Mouse (Mus musculus) lung, embryonic 15.5 days (tissue): ENCODE results near the gene Sdk1. TPM values are rescaled to one million over a fixed set of nuclear protein-coding genes. Genes with fewer than 3 reads are reported as not detected.

Source experiments
- ATAC-seq: fragments of 200-750 bp; cut with Nextera tagmentation; 2 replicates; pipeline ENCODE4 v1.8.0; 2017; ENCODE audit warnings: moderate number of reproducible peaks, borderline replicate concordance; ENCODE audit not compliant: low FRiP score, low TSS enrichment; ENCODE audit errors: extremely low read depth
- H3K27ac ChIP-seq: fragments of 300-500 bp; sonication (generic); 2 replicates; pipeline ENCODE4 v1.5.1; 2015; ENCODE audit warnings: moderate library complexity, mild to moderate bottlenecking, inconsistent platforms
- H3K27me3 ChIP-seq: fragments of 300-500 bp; sonication (generic); 2 replicates; pipeline ENCODE4 v1.6.1; 2015; ENCODE audit warnings: inconsistent platforms
- H3K36me3 ChIP-seq: fragments of 300-500 bp; sonication (generic); 2 replicates; pipeline ENCODE4 v1.6.1; 2015; ENCODE audit warnings: inconsistent platforms
- H3K4me1 ChIP-seq: fragments of 300-500 bp; sonication (generic); 2 replicates; pipeline ENCODE4 v1.6.1; 2015; ENCODE audit warnings: inconsistent platforms
- H3K4me2 ChIP-seq: fragments of 300-500 bp; sonication (generic); 2 replicates; pipeline ENCODE4 v1.6.1; 2015; ENCODE audit warnings: inconsistent platforms, mild to moderate bottlenecking, moderate library complexity
- H3K4me3 ChIP-seq: fragments of 300-500 bp; sonication (generic); 2 replicates; pipeline ENCODE4 v1.5.1; 2015; ENCODE audit warnings: mild to moderate bottlenecking, inconsistent platforms
- H3K9ac ChIP-seq: fragments of 300-500 bp; sonication (generic); 2 replicates; pipeline ENCODE4 v1.6.1; 2015; ENCODE audit warnings: inconsistent platforms
- H3K9me3 ChIP-seq: fragments of 300-500 bp; sonication (generic); 2 replicates; pipeline ENCODE4 v1.6.1; 2016; ENCODE audit warnings: inconsistent platforms
- WGBS: fragments of 180-500 bp; shearing (Covaris S2); methylation state at CpG from one replicate; pipeline ENCODE4 v1.1.7; 2015; 5-methylcytosine and 5-hydroxymethylcytosine counted together
- polyA plus RNA-seq: library from polyadenylated mRNA; unstranded; fragments of >200 nt; fragmentation: Nextera tagmentation; extraction: Ambion mirVana; gene quantifications from 2 replicates; pipeline ENCODE4 v1.2.1, GENCODE M21; 2015

Gene Sdk1
- polyA plus RNA-seq, 1 experiment from 2014 or later, result 0.72 TPM

- no peaks in the 10 kb centered on the region for H3K27me3 ChIP-seq
- no peak overlapping the region for H3K4me3 ChIP-seq
- H3K27ac ChIP-seq, result no peak overlapping the region
- no peaks in the 10 kb centered on the region for H3K9me3 ChIP-seq
- ATAC-seq, result no peak
- no peak overlapping the region for H3K9ac ChIP-seq
- no peaks in the 10 kb centered on the region for H3K36me3 ChIP-seq
- 45% methylated on average over 8 of the region's 8 CpGs for WGBS
- H3K4me2 ChIP-seq, result no peak overlapping the region
- H3K4me1 ChIP-seq, result no peaks in the 10 kb centered on the region
These were observed 800.0 kb downstream of the Sdk1 start for GRCm38 (mm10) chr5:142041226-142041802.

GRCm38 (mm10) chr5:142061781-142062180, 820.5 kb downstream of the Sdk1 start:
- H3K27ac ChIP-seq, result no peak overlapping the region
- H3K36me3 ChIP-seq, result no peaks in the 10 kb centered on the region
- no peak overlapping the region for H3K4me2 ChIP-seq
- no peak overlapping the region for H3K4me3 ChIP-seq
- 89% methylated on average over 4 of the region's 4 CpGs for WGBS
- no peak overlapping the region for H3K9ac ChIP-seq
- H3K4me1 ChIP-seq, result no peaks in the 10 kb centered on the region
- H3K9me3 ChIP-seq, result no peaks in the 10 kb centered on the region
- no peak for ATAC-seq
- no peaks in the 10 kb centered on the region for H3K27me3 ChIP-seq

DNA sequence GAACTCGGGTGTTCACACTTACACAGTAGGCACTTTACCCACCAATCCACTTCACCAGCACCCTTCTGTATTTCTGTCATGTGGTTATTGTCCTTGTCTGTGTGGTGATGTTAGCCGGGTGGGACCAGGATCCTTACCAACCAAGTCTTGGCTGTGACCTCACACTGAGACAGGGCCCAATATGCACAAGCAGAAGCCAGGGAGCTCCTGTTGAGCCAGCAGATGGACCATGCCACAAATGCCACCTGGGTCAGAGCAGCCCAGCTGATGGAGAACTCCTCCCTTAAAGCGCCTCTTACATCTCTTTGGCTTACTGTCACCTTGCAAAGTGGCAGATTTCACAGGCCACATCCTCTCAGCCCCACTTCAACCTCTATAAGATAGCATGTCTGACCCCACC, 830.0 kb downstream of the Sdk1 start:
- Histone ChIP-seq H3K27ac (no peak overlapping the region), H3K36me3 (no peaks in the 10 kb centered on the region), H3K9ac (no peak overlapping the region), H3K4me1 (peaks cover 13% of the 10 kb centered on the region; the same call in 1 of the 2 replicates), H3K9me3 (0 out of 2 replicates have a peak, but pooled peaks cover 3% of the 10 kb centered on the region), H3K4me2 (no peak overlapping the region), H3K27me3 (no peaks in the 10 kb centered on the region), H3K4me3 (no peak overlapping the region)
- no peak for ATAC-seq
- 94% methylated on average over 3 of the region's 3 CpGs for WGBS

- Histone ChIP-seq H3K4me1 (peaks cover 13% of the 10 kb centered on the region; the same call in 1 of the 2 replicates), H3K27ac (no peak overlapping the region), H3K36me3 (no peaks in the 10 kb centered on the region), H3K27me3 (no peaks in the 10 kb centered on the region), H3K4me2 (no peak overlapping the region), H3K4me3 (no peak overlapping the region), H3K9me3 (0 out of 2 replicates have a peak, but pooled peaks cover 3% of the 10 kb centered on the region), H3K9ac (no peak overlapping the region)
- no peak for ATAC-seq
- 78% methylated on average over 3 of the region's 3 CpGs for WGBS
These were observed 832.6 kb downstream of the Sdk1 start for GRCm38 (mm10) chr5:142073901-142074300.

DNA sequence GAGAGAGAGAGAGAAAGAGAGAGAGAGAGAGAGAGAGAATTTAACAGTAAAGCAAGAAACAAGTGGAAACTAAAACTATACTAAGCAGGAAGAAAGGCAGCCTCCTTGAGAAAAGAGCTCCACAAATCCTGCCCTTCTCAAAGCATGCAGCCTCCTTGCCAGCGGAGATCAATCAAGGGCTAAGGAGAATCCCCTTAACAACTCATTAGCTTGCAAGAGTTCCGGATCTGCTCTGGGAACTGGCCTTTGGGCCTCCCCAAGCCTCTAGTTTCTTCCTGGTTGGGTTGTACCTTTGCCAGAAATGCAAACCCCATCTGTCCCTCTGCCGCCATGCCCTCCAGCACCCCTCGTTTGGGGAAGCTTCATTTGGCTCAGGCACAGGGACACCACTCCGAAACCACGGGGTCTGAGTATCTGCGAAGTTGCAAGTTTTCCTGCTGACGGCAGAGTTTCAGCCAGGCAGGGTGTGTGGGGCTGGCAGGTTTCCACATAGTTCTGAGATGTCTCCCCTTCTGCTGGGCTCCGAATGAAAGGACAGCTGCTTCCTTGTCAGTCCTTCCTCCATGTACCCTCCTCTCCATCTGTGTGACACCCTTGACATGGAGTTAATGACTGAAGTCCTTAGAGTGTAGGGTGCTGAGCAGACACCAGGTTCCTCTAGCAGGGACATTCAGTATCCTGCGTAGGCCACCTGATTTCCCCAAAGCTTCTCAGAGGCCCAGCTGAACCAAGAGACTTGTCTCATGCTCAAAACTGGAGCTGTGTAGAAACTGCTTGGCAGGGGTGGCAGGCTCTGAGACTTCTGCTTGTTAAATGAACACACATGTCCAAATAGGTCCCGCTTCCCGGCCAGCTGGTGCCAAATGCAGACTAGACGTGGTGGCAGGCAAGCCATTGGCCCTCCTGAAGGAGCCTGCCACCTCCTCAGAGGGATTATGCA, 833.5 kb downstream of the Sdk1 start:
- peak; percentile 76; the same call in 1 of the 2 replicates for ATAC-seq
- peak overlapping the region; percentile 19; the same call in 1 of the 2 replicates for H3K4me2 ChIP-seq
- no peak overlapping the region for H3K4me3 ChIP-seq
- 37% methylated on average over 13 of the region's 13 CpGs for WGBS
- 0 out of 2 replicates have a peak, but pooled peaks cover under 1% of the 10 kb centered on the region for H3K9me3 ChIP-seq
- H3K27ac ChIP-seq, result no peak overlapping the region
- H3K4me1 ChIP-seq, result peaks cover 13% of the 10 kb centered on the region; the same call in 1 of the 2 replicates
- H3K27me3 ChIP-seq, result no peaks in the 10 kb centered on the region
- H3K36me3 ChIP-seq, result no peaks in the 10 kb centered on the region
- no peak overlapping the region for H3K9ac ChIP-seq

GRCm38 (mm10) chr5:142080661-142081060, 839.4 kb downstream of the Sdk1 start:
- Histone ChIP-seq H3K4me1 (no peaks in the 10 kb centered on the region), H3K36me3 (no peaks in the 10 kb centered on the region)

GRCm38 (mm10) chr5:142081076-142081475, 839.8 kb downstream of the Sdk1 start:
- Histone ChIP-seq H3K9me3 (no peaks in the 10 kb centered on the region), H3K4me3 (no peak overlapping the region), H3K36me3 (no peaks in the 10 kb centered on the region), H3K4me2 (no peak overlapping the region), H3K27me3 (no peaks in the 10 kb centered on the region), H3K4me1 (no peaks in the 10 kb centered on the region), H3K27ac (no peak overlapping the region), H3K9ac (no peak overlapping the region)
- no peak for ATAC-seq
- WGBS, result 76% methylated on average over 3 of the region's 3 CpGs

More at GRCm38 (mm10) chr5:142080661-142081060, 839.4 kb downstream of the Sdk1 start:
- Histone ChIP-seq H3K4me2 (no peak overlapping the region), H3K9ac (no peak overlapping the region), H3K27ac (no peak overlapping the region), H3K4me3 (no peak overlapping the region), H3K27me3 (no peaks in the 10 kb centered on the region), H3K9me3 (no peaks in the 10 kb centered on the region)
- WGBS, result 92% methylated on average over 3 of the region's 3 CpGs
- no peak for ATAC-seq

DNA sequence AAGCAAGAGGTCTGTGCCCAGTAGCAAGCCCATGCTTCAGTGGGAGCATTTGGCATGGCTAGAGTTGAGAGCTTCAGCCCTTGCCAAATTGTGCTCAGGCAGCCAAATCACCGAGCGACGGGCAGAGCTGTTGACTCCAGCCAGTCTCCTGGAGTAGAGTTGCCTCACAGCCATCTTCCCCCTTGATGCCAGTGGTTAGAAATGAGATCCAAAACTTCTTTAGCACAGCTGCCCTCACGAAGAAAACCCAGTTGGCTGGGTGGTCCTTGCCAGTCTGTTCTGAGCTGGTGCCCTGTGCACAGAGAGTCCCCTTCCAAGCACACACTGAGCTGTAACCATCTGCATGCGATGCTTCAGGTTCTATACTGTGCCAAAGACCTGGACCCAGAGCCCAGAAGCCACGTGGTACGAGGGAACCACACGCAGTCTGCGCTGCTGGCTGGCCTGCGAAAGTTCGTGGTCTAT, 855.1 kb downstream of the Sdk1 start:
- no peak overlapping the region for H3K27ac ChIP-seq
- no peaks in the 10 kb centered on the region for H3K27me3 ChIP-seq
- no peak overlapping the region for H3K9ac ChIP-seq
- H3K9me3 ChIP-seq, result no peaks in the 10 kb centered on the region
- H3K36me3 ChIP-seq, result no peaks in the 10 kb centered on the region
- no peak overlapping the region for H3K4me2 ChIP-seq
- 81% methylated on average over 11 of the region's 11 CpGs for WGBS
- no peaks in the 10 kb centered on the region for H3K4me1 ChIP-seq
- H3K4me3 ChIP-seq, result no peak overlapping the region
- ATAC-seq, result no peak

- Histone ChIP-seq H3K4me2 (no peak overlapping the region), H3K4me1 (no peaks in the 10 kb centered on the region), H3K4me3 (no peak overlapping the region), H3K36me3 (no peaks in the 10 kb centered on the region), H3K27me3 (no peaks in the 10 kb centered on the region), H3K27ac (no peak overlapping the region), H3K9me3 (no peaks in the 10 kb centered on the region), H3K9ac (no peak overlapping the region)
- ATAC-seq, result no peak
- WGBS, result 68% methylated on average over 7 of the region's 7 CpGs
These were observed 858.9 kb downstream of the Sdk1 start for GRCm38 (mm10) chr5:142100176-142100575.

DNA sequence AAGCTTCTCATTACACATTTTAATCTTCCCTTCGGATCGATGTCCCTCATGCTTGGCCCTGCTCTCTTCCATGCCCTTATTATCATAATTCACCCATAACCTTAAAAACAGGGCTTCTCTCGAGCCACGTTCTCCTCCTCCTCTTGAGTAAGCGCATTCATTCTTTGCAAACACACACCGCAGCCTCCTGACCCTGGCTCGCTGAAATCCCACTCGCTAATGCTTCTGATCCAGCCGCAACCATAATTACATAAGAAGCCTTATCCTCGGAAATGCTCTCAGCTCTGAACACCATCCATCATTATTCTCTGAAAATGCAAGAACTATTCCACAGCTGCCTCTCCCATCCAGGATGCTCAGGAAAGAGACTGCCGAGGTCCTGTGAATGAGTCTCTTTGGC, 866.1 kb downstream of the Sdk1 start:
- 43% methylated on average over 11 of the region's 11 CpGs for WGBS
- ATAC-seq, result no peak
- H3K4me3 ChIP-seq, result no peak overlapping the region
- H3K4me2 ChIP-seq, result no peak overlapping the region
- no peaks in the 10 kb centered on the region for H3K9me3 ChIP-seq
- H3K27me3 ChIP-seq, result no peaks in the 10 kb centered on the region
- H3K9ac ChIP-seq, result no peak overlapping the region
- no peak overlapping the region for H3K27ac ChIP-seq
- no peaks in the 10 kb centered on the region for H3K4me1 ChIP-seq
- H3K36me3 ChIP-seq, result no peaks in the 10 kb centered on the region

GRCm38 (mm10) chr5:142111989-142112388, 870.7 kb downstream of the Sdk1 start:
- no peaks in the 10 kb centered on the region for H3K9me3 ChIP-seq
- WGBS, result 82% methylated on average over 6 of the region's 6 CpGs
- no peaks in the 10 kb centered on the region for H3K36me3 ChIP-seq
- no peak overlapping the region for H3K4me2 ChIP-seq
- H3K27me3 ChIP-seq, result no peaks in the 10 kb centered on the region
- no peak overlapping the region for H3K9ac ChIP-seq
- ATAC-seq, result no peak
- H3K27ac ChIP-seq, result no peak overlapping the region
- no peaks in the 10 kb centered on the region for H3K4me1 ChIP-seq
- no peak overlapping the region for H3K4me3 ChIP-seq
